8 mouse cellular contexts compared by ENCODE assay signal in the genomic region with DNA sequence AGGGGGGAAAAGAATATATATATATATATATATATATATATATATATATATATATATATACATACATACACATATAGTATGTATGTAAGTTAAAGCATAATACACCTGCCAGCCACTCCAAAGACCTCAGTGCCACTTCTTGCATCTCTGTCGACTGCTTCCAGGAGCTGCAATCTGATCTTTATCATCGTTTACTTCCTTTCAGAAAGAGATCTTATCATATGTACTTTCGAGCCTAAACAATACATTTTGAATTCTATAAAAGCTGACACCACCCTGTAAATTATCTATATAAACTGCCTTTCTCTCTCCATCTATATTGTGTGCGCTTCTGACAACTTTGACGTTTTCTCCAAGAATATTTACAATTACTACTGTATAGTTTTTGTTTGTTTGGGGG. TPM values are rescaled to one million over a fixed set of nuclear protein-coding genes. Genes with fewer than 3 reads are reported as not detected.
A peak's percentile ranks its signal among the peaks of the same experiment; 100 is the strongest.
DNase-seq lines count a peak whose midpoint lies in the region; ATAC-seq and TF ChIP-seq lines count a peak whose summit lies in the region.

No protein-coding gene starts in this region.

- H3K27me3 ChIP-seq in thymus, adult 2 months (ENCODE audit: control insufficient read depth, insufficient read depth, low read length), result no peaks in the 10 kb centered on the region
- peaks cover 5% of the 10 kb centered on the region; the same call in 1 of the 2 replicates for H3K27me3 ChIP-seq in limb, embryonic 15.5 days

- H3K27ac ChIP-seq in gastrocnemius, adult 2 months, result peak overlapping the region; percentile 99
- no peak overlapping the region for H3K27ac ChIP-seq in thymus, adult 2 months (ENCODE audit: control insufficient read depth, insufficient read depth, low read length)
- H3K27ac ChIP-seq in limb, embryonic 15.5 days, result peak overlapping the region; percentile 94

- H3K9me3 ChIP-seq in limb, embryonic 15.5 days, result no peaks in the 10 kb centered on the region

- no peak for DNase-seq in gastrocnemius, adult 2 months
- DNase-seq in gastrocnemius, postnatal 10 days, result no peak
- DNase-seq in thymus, adult 2 months, result no peak
- DNase-seq in thymus, postnatal 25 days, result no peak
- DNase-seq in right cerebral cortex, postnatal 14 days, result no peak
- no peak for DNase-seq in right cerebral cortex, postnatal 25 days

- TF ChIP-seq POLR2A in thymus, adult 2 months (IDR thresholded peaks at IDR 0.05; ENCODE audit: control insufficient read depth, extremely low read depth, insufficient read depth, low read length, poor library complexity), result no peak

- peaks cover 21% of the 10 kb centered on the region for H3K36me3 ChIP-seq in thymus, adult 2 months (ENCODE audit: control insufficient read depth, insufficient read depth, low read length)
- H3K36me3 ChIP-seq in limb, embryonic 15.5 days, result peaks cover 28% of the 10 kb centered on the region

- under 1% methylated on average over 5 of the region's 5 CpGs for WGBS in thymus, adult 2 months
- 17% methylated on average over 5 of the region's 5 CpGs for WGBS in limb, embryonic 15.5 days

- intact Hi-C loops in gastrocnemius, adult 2 months (cut with DNase I), result no loop called here

- H3K4me3 ChIP-seq in gastrocnemius, adult 2 months, result peak overlapping the region; percentile 87
- peak overlapping the region; percentile 85; the same call in 1 of the 2 replicates for H3K4me3 ChIP-seq in thymus, adult 2 months (ENCODE audit: control insufficient read depth, insufficient read depth, low read length)
- H3K4me3 ChIP-seq in limb, embryonic 15.5 days, result peak overlapping the region; percentile 63

- ATAC-seq in limb, embryonic 15.5 days (ENCODE audit: insufficient number of reproducible peaks, low FRiP score, low TSS enrichment, low read depth), result no peak
- ATAC-seq in frontal cortex, adult (ENCODE audit: low TSS enrichment), result no peak

- no peaks in the 10 kb centered on the region for H3K4me1 ChIP-seq in thymus, adult 2 months (replicated peaks; ENCODE audit: control insufficient read depth, insufficient read depth, low read length)
- H3K4me1 ChIP-seq in limb, embryonic 15.5 days, result 0 out of 2 replicates have a peak, but pooled peaks cover 3% of the 10 kb centered on the region

- H3K9ac ChIP-seq in limb, embryonic 15.5 days, result 0 out of 2 replicates have a peak overlapping the region, but pooled peaks have one; percentile 75

- no peak for TF ChIP-seq CTCF in gastrocnemius, adult 2 months (IDR thresholded peaks at IDR 0.05)
- TF ChIP-seq CTCF in thymus, adult 2 months (IDR thresholded peaks at IDR 0.05; ENCODE audit: borderline replicate concordance, control insufficient read depth, extremely low read depth, insufficient read depth, low read length, poor library complexity), result no peak

- H3K4me2 ChIP-seq in limb, embryonic 15.5 days, result peak overlapping the region; percentile 59

RNA-seq across cellular contexts. Expression of gene Trmo, which starts 0.7 kb away (rescaled TPM):
- 1 to 10 TPM; 2.8 to 3.0 TPM for total RNA-seq in gastrocnemius, adult 2 months (2021)
- total RNA-seq in gastrocnemius, postnatal 10 days (2021), result 1 to 10 TPM; 3.5 to 4.0 TPM
- 11.9 and 13.5 TPM in 2 replicates for polyA plus RNA-seq in thymus, adult 2 months (2012; rRNA removed)
- polyA plus RNA-seq in limb, embryonic 15.5 days (2015; fragmentation: Nextera tagmentation; extraction: Ambion mirVana), result 10.2 and 10.6 TPM in 2 replicates

RNA-seq across cellular contexts. Expression of gene Hemgn, which starts 24.8 kb away (rescaled TPM):
- total RNA-seq in gastrocnemius, adult 2 months (2021), result not detected
- 1 to 10 TPM in 1 of 2 experiments, not detected in 1; 1.7 TPM for total RNA-seq in gastrocnemius, postnatal 10 days (2021)
- polyA plus RNA-seq in thymus, adult 2 months (2012; rRNA removed), result 0.93 and 1.3 TPM in 2 replicates
- 0.77 and 2.4 TPM in 2 replicates for polyA plus RNA-seq in limb, embryonic 15.5 days (2015; fragmentation: Nextera tagmentation; extraction: Ambion mirVana)

RNA-seq across cellular contexts. Expression of gene Foxe1, which starts 45.1 kb away (rescaled TPM):
- not detected for total RNA-seq in gastrocnemius, adult 2 months (2021)
- not detected for total RNA-seq in gastrocnemius, postnatal 10 days (2021)
- 0.28 and 0.57 TPM in 2 replicates for polyA plus RNA-seq in thymus, adult 2 months (2012; rRNA removed)
- polyA plus RNA-seq in limb, embryonic 15.5 days (2015; fragmentation: Nextera tagmentation; extraction: Ambion mirVana), result 0.08 TPM in 1 of 2 replicates, not detected in the other
